Mouse (Mus musculus): ENCODE measurements around the gene Aagab. TPM values are rescaled to one million over a fixed set of nuclear protein-coding genes. Genes with fewer than 3 reads are reported as not detected.

The Aagab gene
- polyA plus RNA-seq, 1 experiment from 2014 or later: 20.9 TPM

- no peak for ATAC-seq (replicated peaks; ENCODE audit: insufficient number of reproducible peaks, low FRiP score, low TSS enrichment)
- no peak overlapping the region for H3K4me2 ChIP-seq
- H3K4me1 ChIP-seq (ENCODE audit: control insufficient read depth, insufficient read depth, low read length): no peaks in the 10 kb centered on the region
- H3K4me3 ChIP-seq (ENCODE audit: low read depth, low read length): no peak overlapping the region
- no peak overlapping the region for H3K9ac ChIP-seq (ENCODE audit: low read depth, low read length)
- no peaks in the 10 kb centered on the region for H3K9me3 ChIP-seq (replicated peaks; ENCODE audit: control insufficient read depth, low read length)
- no peaks in the 10 kb centered on the region for H3K27me3 ChIP-seq (ENCODE audit: control insufficient read depth, insufficient read depth, low read length)
- peaks cover 3% of the 10 kb centered on the region; the same call in 1 of the 2 replicates for H3K36me3 ChIP-seq (ENCODE audit: control insufficient read depth, insufficient read depth, low read length)
- H3K27ac ChIP-seq (ENCODE audit: low read depth, low read length): no peak overlapping the region
- WGBS (ENCODE audit: insufficient replicate concordance): 90% methylated on average over 15 of the region's 15 CpGs
Measured at GRCm38 (mm10) chr9:63623895-63624569, 21.6 kb downstream of the Aagab start.

- no peaks in the 10 kb centered on the region for H3K27me3 ChIP-seq (ENCODE audit: control insufficient read depth, insufficient read depth, low read length)
- H3K36me3 ChIP-seq (ENCODE audit: control insufficient read depth, insufficient read depth, low read length): peaks cover under 1% of the 10 kb centered on the region
- 89% methylated on average over 9 of the region's 9 CpGs for WGBS (ENCODE audit: insufficient replicate concordance)
- H3K4me3 ChIP-seq (ENCODE audit: low read depth, low read length): no peak overlapping the region
- H3K9me3 ChIP-seq (replicated peaks; ENCODE audit: control insufficient read depth, low read length): no peaks in the 10 kb centered on the region
- H3K9ac ChIP-seq (ENCODE audit: low read depth, low read length): no peak overlapping the region
- no peak for ATAC-seq (replicated peaks; ENCODE audit: insufficient number of reproducible peaks, low FRiP score, low TSS enrichment)
- H3K4me1 ChIP-seq (ENCODE audit: control insufficient read depth, insufficient read depth, low read length): no peaks in the 10 kb centered on the region
- no peak overlapping the region for H3K4me2 ChIP-seq
- H3K27ac ChIP-seq (ENCODE audit: low read depth, low read length): no peak overlapping the region
Measured at GRCm38 (mm10) chr9:63625090-63625756, 22.8 kb downstream of the Aagab start.

- H3K4me3 ChIP-seq (ENCODE audit: low read depth, low read length): no peak overlapping the region
- H3K27ac ChIP-seq (ENCODE audit: low read depth, low read length): no peak overlapping the region
- 90% methylated on average over 4 of the region's 4 CpGs for WGBS (ENCODE audit: insufficient replicate concordance)
- no peaks in the 10 kb centered on the region for H3K4me1 ChIP-seq (ENCODE audit: control insufficient read depth, insufficient read depth, low read length)
- H3K27me3 ChIP-seq (ENCODE audit: control insufficient read depth, insufficient read depth, low read length): no peaks in the 10 kb centered on the region
- no peak overlapping the region for H3K4me2 ChIP-seq
- H3K9me3 ChIP-seq (replicated peaks; ENCODE audit: control insufficient read depth, low read length): no peaks in the 10 kb centered on the region
- H3K36me3 ChIP-seq (ENCODE audit: control insufficient read depth, insufficient read depth, low read length): peaks cover 3% of the 10 kb centered on the region; the same call in 1 of the 2 replicates
- ATAC-seq (replicated peaks; ENCODE audit: insufficient number of reproducible peaks, low FRiP score, low TSS enrichment): no peak
- no peak overlapping the region for H3K9ac ChIP-seq (ENCODE audit: low read depth, low read length)
Measured at GRCm38 (mm10) chr9:63632045-63632444, 29.6 kb downstream of the Aagab start.

- Histone ChIP-seq H3K27ac (ENCODE audit: low read depth, low read length) (no peak overlapping the region), H3K36me3 (ENCODE audit: control insufficient read depth, insufficient read depth, low read length) (peaks cover 8% of the 10 kb centered on the region; the same call in 1 of the 2 replicates), H3K9ac (ENCODE audit: low read depth, low read length) (no peak overlapping the region), H3K4me3 (ENCODE audit: low read depth, low read length) (no peak overlapping the region), H3K4me1 (ENCODE audit: control insufficient read depth, insufficient read depth, low read length) (no peaks in the 10 kb centered on the region), H3K27me3 (ENCODE audit: control insufficient read depth, insufficient read depth, low read length) (no peaks in the 10 kb centered on the region), H3K4me2 (no peak overlapping the region), H3K9me3 (replicated peaks; ENCODE audit: control insufficient read depth, low read length) (no peaks in the 10 kb centered on the region)
- no peak for ATAC-seq (replicated peaks; ENCODE audit: insufficient number of reproducible peaks, low FRiP score, low TSS enrichment)
- WGBS (ENCODE audit: insufficient replicate concordance): 88% methylated on average over 11 of the region's 11 CpGs
Measured at GRCm38 (mm10) chr9:63632924-63633323, 30.5 kb downstream of the Aagab start.

GRCm38 (mm10) chr9:63633334-63633733 is 30.9 kb downstream of the Aagab start:
- Histone ChIP-seq H3K4me1 (ENCODE audit: control insufficient read depth, insufficient read depth, low read length) (no peaks in the 10 kb centered on the region), H3K27ac (ENCODE audit: low read depth, low read length) (no peak overlapping the region), H3K4me2 (no peak overlapping the region), H3K9ac (ENCODE audit: low read depth, low read length) (no peak overlapping the region), H3K9me3 (replicated peaks; ENCODE audit: control insufficient read depth, low read length) (no peaks in the 10 kb centered on the region), H3K36me3 (ENCODE audit: control insufficient read depth, insufficient read depth, low read length) (peaks cover 8% of the 10 kb centered on the region; the same call in 1 of the 2 replicates), H3K27me3 (ENCODE audit: control insufficient read depth, insufficient read depth, low read length) (no peaks in the 10 kb centered on the region), H3K4me3 (ENCODE audit: low read depth, low read length) (no peak overlapping the region)
- ATAC-seq (replicated peaks; ENCODE audit: insufficient number of reproducible peaks, low FRiP score, low TSS enrichment): no peak
- WGBS (ENCODE audit: insufficient replicate concordance): 87% methylated on average over 7 of the region's 7 CpGs

- no peaks in the 10 kb centered on the region for H3K27me3 ChIP-seq (ENCODE audit: control insufficient read depth, insufficient read depth, low read length)
- no peak for ATAC-seq (replicated peaks; ENCODE audit: insufficient number of reproducible peaks, low FRiP score, low TSS enrichment)
- peaks cover 14% of the 10 kb centered on the region for H3K36me3 ChIP-seq (ENCODE audit: control insufficient read depth, insufficient read depth, low read length)
- 79% methylated on average over 7 of the region's 7 CpGs for WGBS (ENCODE audit: insufficient replicate concordance)
- no peak overlapping the region for H3K4me2 ChIP-seq
- no peak overlapping the region for H3K9ac ChIP-seq (ENCODE audit: low read depth, low read length)
- no peaks in the 10 kb centered on the region for H3K9me3 ChIP-seq (replicated peaks; ENCODE audit: control insufficient read depth, low read length)
- H3K4me1 ChIP-seq (ENCODE audit: control insufficient read depth, insufficient read depth, low read length): no peaks in the 10 kb centered on the region
- no peak overlapping the region for H3K4me3 ChIP-seq (ENCODE audit: low read depth, low read length)
- no peak overlapping the region for H3K27ac ChIP-seq (ENCODE audit: low read depth, low read length)
Measured at GRCm38 (mm10) chr9:63636113-63636512, 33.7 kb downstream of the Aagab start.

- H3K4me2 ChIP-seq: no peak overlapping the region
- no peaks in the 10 kb centered on the region for H3K27me3 ChIP-seq (ENCODE audit: control insufficient read depth, insufficient read depth, low read length)
- no peak overlapping the region for H3K9ac ChIP-seq (ENCODE audit: low read depth, low read length)
- H3K27ac ChIP-seq (ENCODE audit: low read depth, low read length): no peak overlapping the region
- peaks cover 9% of the 10 kb centered on the region for H3K4me1 ChIP-seq (ENCODE audit: control insufficient read depth, insufficient read depth, low read length)
- no peak overlapping the region for H3K4me3 ChIP-seq (ENCODE audit: low read depth, low read length)
- no peak for ATAC-seq (replicated peaks; ENCODE audit: insufficient number of reproducible peaks, low FRiP score, low TSS enrichment)
- no peaks in the 10 kb centered on the region for H3K9me3 ChIP-seq (replicated peaks; ENCODE audit: control insufficient read depth, low read length)
- H3K36me3 ChIP-seq (ENCODE audit: control insufficient read depth, insufficient read depth, low read length): peaks cover 11% of the 10 kb centered on the region
- 84% methylated on average over 4 of the region's 4 CpGs for WGBS (ENCODE audit: insufficient replicate concordance)
Measured at GRCm38 (mm10) chr9:63641983-63642646, 39.7 kb downstream of the Aagab start.

- no peak overlapping the region for H3K4me2 ChIP-seq
- peaks cover 9% of the 10 kb centered on the region for H3K4me1 ChIP-seq (ENCODE audit: control insufficient read depth, insufficient read depth, low read length)
- H3K9me3 ChIP-seq (replicated peaks; ENCODE audit: control insufficient read depth, low read length): no peaks in the 10 kb centered on the region
- H3K36me3 ChIP-seq (ENCODE audit: control insufficient read depth, insufficient read depth, low read length): peaks cover 14% of the 10 kb centered on the region
- ATAC-seq (replicated peaks; ENCODE audit: insufficient number of reproducible peaks, low FRiP score, low TSS enrichment): no peak
- no peak overlapping the region for H3K9ac ChIP-seq (ENCODE audit: low read depth, low read length)
- no peaks in the 10 kb centered on the region for H3K27me3 ChIP-seq (ENCODE audit: control insufficient read depth, insufficient read depth, low read length)
- H3K4me3 ChIP-seq (ENCODE audit: low read depth, low read length): no peak overlapping the region
- 91% methylated on average over 6 of the region's 6 CpGs for WGBS (ENCODE audit: insufficient replicate concordance)
- no peak overlapping the region for H3K27ac ChIP-seq (ENCODE audit: low read depth, low read length)
Measured at GRCm38 (mm10) chr9:63644011-63644410, 41.6 kb downstream of the Aagab start.
